Mouse (Mus musculus) bone marrow macrophage, adult 2 months (primary cell): ENCODE data around the gene Garnl3.

Experiments used
- CTCF ChIP-seq: IDR thresholded peaks from 2 replicates; pipeline ENCODE4 v1.5.1; 2012; ENCODE audit warnings: low read depth, mild to moderate bottlenecking, low read length, moderate library complexity
- POLR2A ChIP-seq: IDR thresholded peaks from 2 replicates; pipeline ENCODE4 v1.6.1; 2012; ENCODE audit warnings: mild to moderate bottlenecking, low read depth, low read length, borderline replicate concordance

- no peak for TF ChIP-seq CTCF
- TF ChIP-seq POLR2A, result no peak
Observed at GRCm38 (mm10) chr2:33129005-33129404, 2.4 kb downstream of the Garnl3 start.
